Mouse (Mus musculus): ENCODE data around the gene Tspan31. TPM values are rescaled to one million over a fixed set of nuclear protein-coding genes. Genes with fewer than 3 reads are reported as not detected.

Tspan31 gene
- polyA plus RNA-seq, 1 experiment = 73.8 TPM

DNA sequence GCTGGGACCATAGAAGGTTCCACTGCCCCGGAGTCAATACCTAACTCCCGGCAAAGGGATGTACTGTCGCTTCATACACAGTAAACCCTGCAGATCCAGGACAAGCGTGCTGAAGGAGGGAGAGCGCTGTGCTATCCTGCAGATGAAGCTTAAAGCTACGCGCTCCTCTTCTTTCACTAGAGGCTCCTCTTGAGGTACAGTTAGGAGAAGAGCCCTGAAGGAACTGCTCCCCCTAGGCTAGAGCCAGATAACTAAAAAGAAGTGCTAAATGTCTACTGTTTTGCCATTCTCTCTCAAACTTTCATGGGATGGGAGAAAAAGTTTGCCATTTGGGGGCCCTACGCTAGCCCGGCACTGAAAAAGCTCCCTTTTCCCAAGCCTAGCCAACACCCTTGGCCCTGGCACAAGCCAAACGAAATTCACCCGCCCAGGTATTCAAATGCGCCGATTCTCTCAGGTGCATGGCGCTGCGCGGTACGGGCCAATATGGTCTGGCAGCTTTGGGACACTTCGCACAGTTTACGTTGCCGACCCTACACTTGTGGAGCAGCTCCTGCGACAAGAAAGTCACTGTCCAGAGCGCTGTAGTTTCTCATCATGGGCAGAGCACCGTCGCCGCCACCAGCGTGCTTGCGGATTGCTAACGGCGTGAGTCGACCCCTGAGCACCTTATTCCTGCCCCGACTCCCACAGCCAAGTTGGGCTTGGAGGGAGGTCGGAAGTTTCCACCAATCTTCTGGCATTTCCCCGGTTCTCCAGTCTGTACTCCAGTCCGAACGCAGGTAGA lies 21.3 kb downstream of the Tspan31 start:
- no peak for DNase-seq (ENCODE audit: low read depth, low spot score)
- WGBS = 3% methylated on average over 35 of the region's 35 CpGs

DNA sequence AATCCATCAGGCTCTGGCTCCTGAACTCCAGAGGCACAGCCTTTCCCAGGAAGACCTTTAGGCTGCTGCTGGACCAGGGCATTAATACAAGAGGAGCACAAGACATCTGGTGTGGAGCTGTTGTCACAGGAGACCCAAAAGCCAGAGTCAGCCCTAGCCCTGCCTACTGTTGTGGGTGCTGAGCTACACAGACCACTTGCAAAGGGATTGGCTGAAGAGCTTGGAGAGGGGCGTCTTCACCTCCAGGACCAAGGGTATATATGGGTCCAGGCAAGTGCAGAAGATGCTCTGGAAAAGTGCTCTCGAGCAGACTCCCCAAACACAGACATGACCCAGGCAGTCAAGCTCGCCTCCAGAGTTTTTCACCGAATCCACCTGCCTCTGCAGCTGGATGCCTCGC lies 22.1 kb downstream of the Tspan31 start, which contains the start of gene Cyp27b1:
Gene Cyp27b1, plus strand, starts transcription at position 297 of the 400 bp plus-strand sequence.
- 40% methylated on average over 5 of the region's 5 CpGs for WGBS
- DNase-seq (ENCODE audit: low read depth, low spot score) = no peak

DNA sequence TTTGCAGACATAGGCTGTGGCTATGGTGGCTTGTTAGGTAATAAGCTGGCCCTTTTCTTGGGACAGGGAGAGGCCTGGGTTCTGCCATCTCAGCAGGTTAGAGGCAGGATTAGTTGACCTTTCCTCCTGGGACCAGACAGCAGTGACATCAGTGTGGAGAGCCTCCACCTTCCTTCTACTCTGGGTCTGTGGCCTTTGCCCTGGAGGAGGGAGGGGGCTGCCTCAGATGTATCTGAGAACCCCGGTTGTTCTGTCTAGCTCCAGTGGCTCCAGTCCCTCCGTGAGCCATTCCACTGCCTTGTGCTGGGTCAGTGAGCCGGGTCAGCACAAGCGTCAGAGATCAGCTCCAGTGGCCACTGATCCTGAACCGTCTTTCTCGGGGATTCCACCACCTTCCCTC lies 26.9 kb downstream of the Tspan31 start:
- DNase-seq (ENCODE audit: low read depth, low spot score) = no peak
- 89% methylated on average over 6 of the region's 6 CpGs for WGBS

DNA sequence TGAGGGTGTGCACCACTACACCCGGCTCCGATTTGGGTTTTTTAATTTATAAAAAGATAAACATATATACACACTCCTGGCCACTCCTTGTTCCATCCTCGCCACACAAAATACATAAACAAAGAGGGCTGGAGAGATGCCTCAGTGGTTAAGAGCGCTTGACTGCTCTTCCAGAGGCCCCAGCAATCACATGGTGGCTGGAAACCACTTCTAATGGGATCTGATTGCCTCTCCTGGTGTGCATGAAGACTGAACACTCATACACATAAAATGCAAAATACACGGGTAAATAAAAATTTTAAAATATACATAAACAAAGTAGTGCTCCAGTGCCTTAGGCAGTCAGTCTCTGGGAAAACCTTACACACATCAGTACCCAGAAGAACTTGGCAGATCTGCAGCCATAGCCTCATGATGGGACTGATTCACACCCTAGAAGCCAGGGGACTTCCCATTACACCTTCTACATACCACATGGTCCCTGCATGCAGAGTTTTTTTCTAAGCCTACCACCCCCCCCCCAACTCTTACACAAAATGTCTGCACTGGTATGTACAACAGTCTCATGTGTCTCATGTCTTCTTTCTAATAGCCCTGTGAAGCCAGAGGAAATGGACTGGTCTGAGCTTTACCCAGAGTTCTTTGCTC lies 27.5 kb downstream of the Tspan31 start:
- DNase-seq (ENCODE audit: low read depth, low spot score) = no peak
- 5% methylated on average over 5 of the region's 5 CpGs for WGBS

DNA sequence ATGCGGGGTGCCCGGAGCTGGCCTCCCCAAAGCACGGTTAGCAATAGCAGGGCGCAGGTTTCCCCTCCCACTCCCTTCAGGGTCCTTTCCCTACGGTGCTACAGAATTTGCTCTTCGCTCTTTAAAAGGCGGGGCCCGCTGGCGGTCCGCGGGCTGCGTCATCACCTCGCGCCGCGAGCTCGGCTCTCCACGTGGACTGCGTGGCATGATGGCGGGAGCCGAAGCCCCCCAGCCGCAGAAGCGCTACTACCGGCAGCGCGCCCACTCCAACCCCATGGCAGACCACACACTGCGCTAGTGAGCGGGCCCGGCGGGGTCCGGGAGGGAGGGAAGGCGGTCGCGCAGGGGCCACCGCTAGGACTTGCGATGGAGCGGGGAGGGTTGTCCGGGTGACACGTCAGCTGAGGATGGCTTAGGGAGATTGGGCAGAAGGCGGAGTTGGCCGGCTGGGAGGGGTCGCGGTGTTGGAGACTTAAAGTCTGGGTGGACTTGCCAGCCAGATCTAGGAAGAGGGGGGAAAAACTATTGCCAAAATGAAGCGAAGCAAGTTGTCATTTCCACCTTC lies 28.2 kb downstream of the Tspan31 start:
- under 1% methylated on average over 44 of the region's 44 CpGs for WGBS

DNA sequence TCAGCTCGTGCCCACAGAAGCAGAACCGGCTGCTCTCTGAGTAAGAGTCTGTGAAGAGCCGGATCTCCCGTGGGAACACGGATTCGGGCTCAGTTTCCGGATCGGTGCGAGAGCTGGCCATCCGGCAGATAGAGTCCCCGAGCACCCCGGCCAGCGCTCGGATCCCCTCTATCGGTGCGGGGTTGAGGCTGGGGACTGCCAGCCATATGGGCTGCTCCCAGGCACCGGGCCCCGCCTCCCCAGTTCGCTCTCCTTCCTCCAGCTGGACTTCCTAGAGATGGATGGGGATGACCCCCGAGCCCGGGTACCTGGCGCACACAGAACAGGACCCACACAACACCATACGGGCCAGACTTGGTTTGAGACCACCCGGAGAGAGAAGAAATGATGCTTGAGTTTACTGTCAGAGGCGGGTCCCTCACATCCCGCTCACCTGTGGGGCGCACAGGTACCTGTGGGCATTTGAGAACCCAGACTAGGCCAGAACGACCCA lies 28.7 kb downstream of the Tspan31 start, which contains the start of the genes Mettl1 and Eef1akmt3:
Gene Mettl1, plus strand, starts transcription at position 141 of the 493 bp plus-strand sequence.
Gene Eef1akmt3, minus strand, starts transcription at position 240 of the 493 bp plus-strand sequence.
- DNase-seq (ENCODE audit: low read depth, low spot score) = no peak
- WGBS = under 1% methylated on average over 28 of the region's 28 CpGs

More for the DNA sequence above, 28.2 kb downstream of the Tspan31 start:
- no peak for DNase-seq (ENCODE audit: low read depth, low spot score)

DNA sequence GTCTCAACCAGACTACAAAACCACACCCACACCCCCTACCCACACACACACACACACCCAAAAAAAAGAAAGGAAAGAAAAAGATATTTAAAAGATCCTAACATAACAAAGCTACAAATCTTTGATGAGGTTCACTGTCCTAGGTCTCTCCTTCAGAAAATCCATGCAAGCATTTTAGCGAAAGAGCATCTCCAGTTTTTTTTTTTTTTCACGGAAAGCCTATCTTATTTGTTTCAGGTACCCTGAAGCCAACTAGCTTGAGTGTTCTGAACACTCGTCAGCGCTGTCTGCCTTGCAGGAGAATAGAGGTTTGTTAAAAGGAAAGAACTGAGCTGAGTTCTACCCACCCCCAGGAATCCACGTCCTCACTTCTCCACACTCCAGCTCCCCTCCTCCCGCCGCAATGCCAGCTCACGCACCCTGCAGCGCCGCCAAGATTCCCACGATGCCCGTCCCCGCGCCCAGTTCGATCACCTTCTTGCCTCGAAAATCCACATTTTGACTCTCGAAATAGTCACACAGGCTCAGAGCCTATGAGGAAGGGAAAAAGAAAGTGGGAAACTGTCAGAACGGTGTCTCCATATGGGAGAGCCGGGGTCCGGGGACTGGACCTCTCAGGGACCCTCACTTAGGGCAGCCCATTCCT lies 29.4 kb downstream of the Tspan31 start:
- DNase-seq (ENCODE audit: low read depth, low spot score) = no peak
- WGBS = 3% methylated on average over 20 of the region's 20 CpGs

DNA sequence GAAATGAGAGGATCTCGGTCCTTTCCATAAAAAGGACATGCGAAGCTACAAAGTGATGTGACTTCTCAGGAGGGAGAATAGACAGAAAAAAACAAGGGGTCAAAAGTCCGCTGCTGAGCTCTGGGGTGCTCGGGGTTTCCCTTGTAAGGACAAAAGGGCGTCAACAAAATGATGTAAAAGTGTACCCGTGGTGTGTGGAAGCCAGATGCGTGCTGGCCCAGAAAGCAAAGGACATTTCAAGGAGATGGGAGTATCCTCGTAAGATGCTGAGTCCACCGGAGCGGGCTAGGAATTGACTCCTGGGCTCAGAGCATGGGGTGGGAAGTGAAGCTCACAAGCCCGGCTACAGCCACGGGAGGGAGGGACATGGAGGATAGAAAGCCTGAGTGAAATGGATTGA lies 32.4 kb downstream of the Tspan31 start:
- no peak for DNase-seq (ENCODE audit: low read depth, low spot score)
- 69% methylated on average over 12 of the region's 12 CpGs for WGBS

DNA sequence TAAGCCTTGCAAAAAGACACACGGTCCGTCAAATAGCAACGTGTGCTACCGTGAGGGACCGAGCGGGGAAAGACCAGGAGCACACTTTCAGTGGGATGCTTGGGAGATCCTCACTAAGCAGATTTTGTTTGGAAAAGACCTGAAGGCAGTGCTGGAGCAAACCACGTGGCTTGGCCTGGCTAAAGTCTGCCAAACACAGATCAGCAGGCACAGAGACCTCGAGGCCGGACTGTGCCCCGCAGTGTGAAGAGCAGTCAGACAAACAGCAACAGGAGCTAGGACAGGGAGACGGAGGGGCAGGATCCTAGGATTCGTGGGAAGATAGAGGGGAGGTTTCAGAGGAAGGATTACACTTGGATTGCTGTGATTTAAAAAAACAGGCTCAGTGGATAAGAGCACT lies 33.8 kb downstream of the Tspan31 start:
- WGBS = 80% methylated on average over 12 of the region's 12 CpGs
- DNase-seq (ENCODE audit: low read depth, low spot score) = no peak

DNA sequence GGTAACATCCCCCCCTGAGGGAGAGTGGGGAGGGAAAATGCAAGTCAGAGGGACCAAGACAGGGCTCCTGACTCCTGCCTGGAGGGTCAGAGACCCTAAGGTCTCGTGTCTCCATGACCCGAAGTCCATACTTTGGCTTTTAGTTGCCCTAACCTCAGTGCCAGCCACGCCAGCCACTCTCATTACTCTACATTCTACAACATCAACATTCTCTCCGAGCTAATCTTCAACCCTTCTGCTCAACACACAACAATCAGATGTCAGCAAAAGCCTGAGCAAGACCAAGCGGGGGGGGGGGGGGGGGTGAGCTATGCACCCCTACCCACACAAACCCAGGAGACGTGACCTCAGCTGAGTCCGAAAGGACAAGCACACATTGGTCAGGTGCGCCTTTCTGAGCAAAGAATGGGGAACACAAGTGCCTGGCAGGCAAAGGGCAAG lies 36.7 kb downstream of the Tspan31 start:
- WGBS = 79% methylated on average over 8 of the region's 8 CpGs
- no peak for DNase-seq (ENCODE audit: low read depth, low spot score)

DNA sequence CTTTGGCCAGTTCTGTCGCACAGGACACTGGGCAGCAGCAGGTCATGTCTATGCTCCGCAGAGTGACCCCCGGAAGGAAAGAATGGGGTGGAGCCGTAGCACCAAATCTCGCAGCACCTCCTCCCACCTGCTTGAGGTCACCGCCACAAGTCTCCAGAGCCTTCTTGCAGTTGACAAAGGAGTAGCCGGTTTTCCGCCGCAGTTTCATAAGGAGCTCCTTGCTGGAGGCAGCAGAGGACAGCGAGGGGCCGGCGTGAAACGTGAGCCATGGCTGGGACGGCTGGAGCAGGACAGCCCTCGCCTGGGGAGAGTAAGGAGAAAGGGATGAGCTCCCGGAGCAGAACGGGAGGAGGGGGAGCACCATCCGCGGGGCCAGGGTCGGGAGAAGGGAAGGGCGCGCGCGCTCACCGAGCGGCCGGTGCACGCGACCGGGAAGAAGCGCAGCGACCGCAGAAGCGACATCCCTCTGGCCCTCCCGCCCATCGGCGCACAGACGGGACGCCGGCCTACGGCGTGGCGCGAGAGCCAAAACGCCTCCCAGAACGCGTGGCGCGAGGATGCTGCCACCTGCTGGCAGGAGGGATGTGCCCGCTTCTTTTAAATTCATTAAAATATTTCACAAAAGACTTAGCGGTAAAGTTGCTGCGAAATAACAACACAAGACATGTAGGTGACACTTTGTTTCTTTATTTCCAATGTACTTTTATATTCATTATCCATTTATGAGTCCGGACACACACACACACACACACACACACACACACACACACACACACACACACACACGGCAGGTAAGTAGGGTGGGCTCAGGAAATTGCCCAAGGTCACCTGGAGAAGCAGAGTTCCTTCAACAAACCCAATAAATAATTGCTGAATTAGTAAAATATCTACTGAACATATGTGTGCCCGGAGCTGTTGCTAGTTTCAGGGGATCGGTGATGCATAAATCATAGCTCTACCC lies 39.4 kb downstream of the Tspan31 start, which contains the start of gene Tsfm:
Gene Tsfm, minus strand, starts transcription at position 505 of the 961 bp plus-strand sequence.
- WGBS = 4% methylated on average over 56 of the region's 56 CpGs

DNA sequence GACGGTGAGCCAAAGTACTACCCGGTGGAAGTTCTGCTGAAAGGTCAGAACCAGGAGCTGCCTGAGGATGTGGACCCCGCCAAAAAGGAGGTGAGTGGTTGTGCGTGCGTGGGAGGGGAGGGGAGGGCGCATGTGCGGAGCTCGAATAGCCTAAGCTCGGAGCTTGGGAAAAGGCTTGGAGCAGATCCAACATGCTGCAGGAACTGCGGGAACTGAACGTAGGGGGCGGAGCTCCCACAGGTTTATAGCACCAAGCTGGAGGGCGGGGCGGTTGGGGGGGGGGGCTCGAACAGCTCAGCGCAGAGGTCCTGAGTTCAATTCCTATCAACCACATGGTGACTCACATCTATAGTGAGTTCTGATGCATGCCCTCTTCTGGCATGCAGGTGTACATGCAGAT lies 51.6 kb downstream of the Tspan31 start:
- no peak for DNase-seq (ENCODE audit: low read depth, low spot score)
- WGBS = 59% methylated on average over 16 of the region's 16 CpGs

More for the DNA sequence above, 39.4 kb downstream of the Tspan31 start, which contains the start of gene Tsfm:
- DNase-seq (ENCODE audit: low read depth, low spot score) = peak; percentile 89

Other genes with a start within 250 kb of the Tspan31 start
- 7.8 and 9.3 TPM in 2 replicates for gene Atp23, start 168.9 kb downstream of the Tspan31 start, polyA plus RNA-seq (2012; rRNA removed)
- 123 TPM in 2 replicates for gene Ctdsp2, start 91.5 kb downstream of the Tspan31 start, polyA plus RNA-seq (2012; rRNA removed)
- 1.5 and 2.1 TPM in 2 replicates for gene Avil, start 69.6 kb downstream of the Tspan31 start, polyA plus RNA-seq (2012; rRNA removed)
- gene Tsfm, start 39.4 kb downstream of the Tspan31 start, polyA plus RNA-seq (2012; rRNA removed) = 39.0 and 39.4 TPM in 2 replicates
- 20.7 and 22.6 TPM in 2 replicates for gene Mettl1, start 28.9 kb downstream of the Tspan31 start, polyA plus RNA-seq (2012; rRNA removed)
- gene Eef1akmt3, start 28.8 kb downstream of the Tspan31 start, polyA plus RNA-seq (2012; rRNA removed) = 1.4 TPM in 2 replicates
- gene Cyp27b1, start 22.0 kb downstream of the Tspan31 start, polyA plus RNA-seq (2012; rRNA removed) = 0.22 and 0.27 TPM in 2 replicates
- gene March9, start 10.1 kb downstream of the Tspan31 start, polyA plus RNA-seq (2012; rRNA removed) = 3.2 and 3.5 TPM in 2 replicates
- gene Cdk4, start 6.7 kb downstream of the Tspan31 start, polyA plus RNA-seq (2012; rRNA removed) = 228 and 258 TPM in 2 replicates
- 4.0 and 7.1 TPM in 2 replicates for gene Agap2, start 5.0 kb upstream of the Tspan31 start, polyA plus RNA-seq (2012; rRNA removed)
- 71.3 and 102 TPM in 2 replicates for gene Os9, start 50.9 kb upstream of the Tspan31 start, polyA plus RNA-seq (2012; rRNA removed)
- gene B4galnt1, start 95.0 kb upstream of the Tspan31 start, polyA plus RNA-seq (2012; rRNA removed) = 247 and 361 TPM in 2 replicates
- gene Slc26a10, start 110.4 kb upstream of the Tspan31 start, polyA plus RNA-seq (2012; rRNA removed) = 0.41 and 0.90 TPM in 2 replicates
- 16.0 and 20.5 TPM in 2 replicates for gene Arhgef25, start 119.8 kb upstream of the Tspan31 start, polyA plus RNA-seq (2012; rRNA removed)
- gene Dtx3, start 125.5 kb upstream of the Tspan31 start, polyA plus RNA-seq (2012; rRNA removed) = 38.0 and 47.9 TPM in 2 replicates
- 38.9 and 42.6 TPM in 2 replicates for gene Pip4k2c, start 141.3 kb upstream of the Tspan31 start, polyA plus RNA-seq (2012; rRNA removed)
- 1.2 and 2.0 TPM in 2 replicates for gene Kif5a, start 193.1 kb upstream of the Tspan31 start, polyA plus RNA-seq (2012; rRNA removed)
- 181 and 201 TPM in 2 replicates for gene Dctn2, start 196.1 kb upstream of the Tspan31 start, polyA plus RNA-seq (2012; rRNA removed)
- 27.9 and 36.8 TPM in 2 replicates for gene Mbd6, start 218.8 kb upstream of the Tspan31 start, polyA plus RNA-seq (2012; rRNA removed)
- 43.8 and 63.0 TPM in 2 replicates for gene Mars, start 241.5 kb upstream of the Tspan31 start, polyA plus RNA-seq (2012; rRNA removed)

Measured in large intestine, adult 2 months (tissue).